Mouse (Mus musculus) heart, adult 11 months (tissue): ENCODE data around the gene Cks2.

Source experiments
- DNase-seq: peaks from one replicate; pipeline ENCODE4 v3.0.0; 2022

Cks2 gene

GRCm38 (mm10) chr13:51681634-51682033 lies 36.6 kb downstream of the Cks2 start:
- DNase-seq = no peak

- DNase-seq = no peak
Observed at GRCm38 (mm10) chr13:51685290-51685966, 40.4 kb downstream of the Cks2 start.

GRCm38 (mm10) chr13:51686966-51687365 lies 41.9 kb downstream of the Cks2 start:
- DNase-seq = no peak

- DNase-seq = no peak
Observed at GRCm38 (mm10) chr13:51688688-51689087, 43.7 kb downstream of the Cks2 start.

GRCm38 (mm10) chr13:51696481-51696880 lies 51.4 kb downstream of the Cks2 start:
- DNase-seq = no peak

- DNase-seq = no peak
Observed at GRCm38 (mm10) chr13:51697455-51697854, 52.4 kb downstream of the Cks2 start.

- no peak for DNase-seq
Observed at GRCm38 (mm10) chr13:51697897-51698296, 52.9 kb downstream of the Cks2 start.

GRCm38 (mm10) chr13:51698318-51698717 lies 53.3 kb downstream of the Cks2 start:
- no peak for DNase-seq
